Comparison of ENCODE assay signal across 13 mouse cellular contexts in genomic region chr19:34515681-34516080, GRCm38 (mm10). TPM values are rescaled to one million over a fixed set of nuclear protein-coding genes. Genes with fewer than 3 reads are reported as not detected.
DNase-seq lines count a peak whose midpoint lies in the region; ATAC-seq lines count a peak whose summit lies in the region.
"Had no signal": no experiment of that assay in that cellular context is flagged by ENCODE, and none has a peak within 500 bp of the region (broad histone marks: within the 10 kb centered on the region; RNA-seq: fewer than 3 reads in every experiment).

No protein-coding gene starts in this region.

- peak; percentile 23; the same call in 1 of the 2 replicates for ATAC-seq in frontal cortex, adult (ENCODE audit: low TSS enrichment)
- peak; percentile 72 for ATAC-seq in common myeloid progenitor, adult 5-6 weeks (replicated peaks; ENCODE audit: low read depth, poor library complexity, severe bottlenecking)
- ATAC-seq: inflammation-experienced regulatory T-cells, adult 6 months had no signal

- no peaks in the 10 kb centered on the region; the same call in 1 of the 2 replicates for H3K36me3 ChIP-seq in splenic B cell, adult 2 months (ENCODE audit: control insufficient read depth, insufficient read depth, low read length, poor library complexity, severe bottlenecking)

- no peaks in the 10 kb centered on the region for H3K27me3 ChIP-seq in splenic B cell, adult 2 months (ENCODE audit: control insufficient read depth, insufficient read depth, low read length, poor library complexity, severe bottlenecking)
- H3K27me3 ChIP-seq: liver, embryonic 15.5 days had no signal

- DNase-seq in frontal cortex, postnatal 25 days (ENCODE audit: low spot score in 2 of 2): no peak
- DNase-seq in lung, adult 18-20 months: peak; percentile 43 to 56
- no peak for DNase-seq in lung, postnatal 14 days
- DNase-seq in splenic B cell, adult 2 months (ENCODE audit: low read depth, low spot score): peak; percentile 52
- DNase-seq in Muller cell, postnatal 12 days (ENCODE audit: inconsistent ontology term): no peak
- DNase-seq in cerebellum, adult 8-10 months: no peak
- DNase-seq: adrenal gland, postnatal 36 days; cerebellum, adult 18-20 months; kidney, postnatal 14 days had no signal

RNA-seq across cellular contexts. Expression of gene Lipa, which starts 11.6 kb away (rescaled TPM):
- 21.6 and 22.7 TPM in 2 replicates for total RNA-seq in common myeloid progenitor, adult 5-6 weeks (2017)

RNA-seq across cellular contexts. Expression of gene Ifit2, which starts 34.8 kb away (rescaled TPM):
- 16.7 and 22.7 TPM in 2 replicates for total RNA-seq in common myeloid progenitor, adult 5-6 weeks (2017)

RNA-seq across cellular contexts. Expression of gene Ch25h, which starts 40.7 kb away (rescaled TPM):
- total RNA-seq in common myeloid progenitor, adult 5-6 weeks (2017): 0.09 TPM in 1 of 2 replicates, not detected in the other

Comparison
In these comparisons a context has a peak if more than half of its experiments do, and no peak if none do; other contexts are left out.
1. DNase-seq: peak in lung, adult 18-20 months (2 of 2) and splenic B cell, adult 2 months (single experiment); none in frontal cortex, postnatal 25 days (0 of 2), lung, postnatal 14 days (single experiment), Muller cell, postnatal 12 days (single experiment) and cerebellum, adult 8-10 months (single experiment).